ENCODE assay signal across 14 mouse cellular contexts in genomic region chr13:24599631-24600041, GRCm38 (mm10). TPM values are rescaled to one million over a fixed set of nuclear protein-coding genes. Genes with fewer than 3 reads are reported as not detected.
DNase-seq lines count a peak whose midpoint lies in the region; ATAC-seq and TF ChIP-seq lines count a peak whose summit lies in the region.
"Had no signal": no experiment of that assay in that cellular context is flagged by ENCODE, and none has a peak within 500 bp of the region (broad histone marks: within the 10 kb centered on the region; RNA-seq: fewer than 3 reads in every experiment).

No protein-coding gene starts in this region.

- peaks cover 13% of the 10 kb centered on the region for H3K4me1 ChIP-seq in heart, postnatal 0 days (ENCODE audit: control insufficient read depth, insufficient read depth)

- no peak for TF ChIP-seq CTCF in heart, postnatal 0 days (IDR thresholded peaks at IDR 0.05; ENCODE audit: low read depth)

- H3K27me3 ChIP-seq in heart, postnatal 0 days (ENCODE audit: control insufficient read depth, insufficient read depth, low read length) = no peaks in the 10 kb centered on the region
- H3K27me3 ChIP-seq: neural tube, embryonic 12.5 days had no signal

- H3K9ac ChIP-seq in heart, postnatal 0 days (replicated peaks; ENCODE audit: low read depth, low read length) = no peak overlapping the region
- H3K9ac ChIP-seq: neural tube, embryonic 12.5 days had no signal

- no peaks in the 10 kb centered on the region for H3K9me3 ChIP-seq in heart, postnatal 0 days (replicated peaks; ENCODE audit: control insufficient read depth, low read length)
- H3K9me3 ChIP-seq: forebrain, embryonic 10.5 days; neural tube, embryonic 12.5 days had no signal

- WGBS in heart, postnatal 0 days = 71% methylated on average over 11 of the region's 11 CpGs

- no peak for DNase-seq in heart, postnatal 0 days (ENCODE audit: low spot score)
- no peak for DNase-seq in heart, adult 8-10 months (ENCODE audit: low spot score)
- peak; percentile 86 for DNase-seq in thymus, postnatal 0 days (ENCODE audit: low spot score)
- DNase-seq in gastrocnemius, adult 18-20 months (ENCODE audit: low spot score) = no peak
- DNase-seq in retina, postnatal 1 day = no peak
- no peak for DNase-seq in cerebellum, adult 11-12 months
- DNase-seq: gastrocnemius, postnatal 14 days; heart, postnatal 14 days; kidney, adult 8-10 months; right cerebral cortex, postnatal 25 days had no signal

- no peak for ATAC-seq in heart, postnatal 0 days (ENCODE audit: insufficient read depth, low read depth)
- peak; percentile 89 for ATAC-seq in granulocyte monocyte progenitor cell, adult 5-6 weeks (replicated peaks; ENCODE audit: poor library complexity, severe bottlenecking)
- peak; percentile 93 for ATAC-seq in monocyte, adult 5-6 weeks (replicated peaks; ENCODE audit: insufficient number of reproducible peaks, low FRiP score, low TSS enrichment, poor library complexity, severe bottlenecking)

- no peak for TF ChIP-seq EP300 in heart, postnatal 0 days (IDR thresholded peaks at IDR 0.05; ENCODE audit: low read depth)

- no peak overlapping the region for H3K4me3 ChIP-seq in heart, postnatal 0 days (ENCODE audit: low read depth, low read length)
- H3K4me3 ChIP-seq: forebrain, embryonic 10.5 days; neural tube, embryonic 12.5 days had no signal

- peak overlapping the region; percentile 17; the same call in 1 of the 2 replicates for H3K27ac ChIP-seq in heart, postnatal 0 days (ENCODE audit: low read depth)
- H3K27ac ChIP-seq: forebrain, embryonic 10.5 days; neural tube, embryonic 12.5 days had no signal

- H3K36me3 ChIP-seq in heart, postnatal 0 days (replicated peaks; ENCODE audit: control insufficient read depth, insufficient read depth, low read length) = no peaks in the 10 kb centered on the region
- H3K36me3 ChIP-seq: forebrain, embryonic 10.5 days; neural tube, embryonic 12.5 days had no signal

- no peak overlapping the region for H3K4me2 ChIP-seq in heart, postnatal 0 days (ENCODE audit: low read depth, low read length)
- H3K4me2 ChIP-seq: neural tube, embryonic 12.5 days had no signal

RNA-seq across cellular contexts. Expression of gene Ripor2, which starts 17.6 kb away (rescaled TPM):
- 31.7 and 44.4 TPM in 2 replicates for total RNA-seq in heart, postnatal 0 days (2014; rRNA removed; ENCODE audit: low replicate concordance)
- 12.6 and 17.5 TPM in 2 replicates for polyA plus RNA-seq in heart, postnatal 0 days (2015; fragmentation: Nextera tagmentation; extraction: Ambion mirVana)
- total RNA-seq in heart, adult 8-10 months (2022) = 10 to 100 TPM in 2 of 4 experiments, 1 to 10 TPM in 2; 3.9 to 11.7 (median 8.3) TPM
- total RNA-seq in granulocyte monocyte progenitor cell, adult 5-6 weeks (2014; fragmentation: Nextera tagmentation) = 41.1 and 65.7 TPM in 2 replicates
- 27.8 and 33.5 TPM in 2 replicates for total RNA-seq in granulocyte monocyte progenitor cell, adult 5-6 weeks (2017)
- total RNA-seq in monocyte, adult 5-6 weeks (2017) = 128 to 224 TPM (median 134 TPM) in 3 replicates
- 16.3 and 18.6 TPM in 2 replicates for polyA plus RNA-seq in thymus, postnatal 0 days (2015; fragmentation: Nextera tagmentation; extraction: Ambion mirVana)
- 1 to 10 TPM; 2.9 to 5.2 TPM for total RNA-seq in gastrocnemius, adult 18-20 months (2021)
